ENCODE assay signal across 14 mouse cellular contexts in the genomic region with DNA sequence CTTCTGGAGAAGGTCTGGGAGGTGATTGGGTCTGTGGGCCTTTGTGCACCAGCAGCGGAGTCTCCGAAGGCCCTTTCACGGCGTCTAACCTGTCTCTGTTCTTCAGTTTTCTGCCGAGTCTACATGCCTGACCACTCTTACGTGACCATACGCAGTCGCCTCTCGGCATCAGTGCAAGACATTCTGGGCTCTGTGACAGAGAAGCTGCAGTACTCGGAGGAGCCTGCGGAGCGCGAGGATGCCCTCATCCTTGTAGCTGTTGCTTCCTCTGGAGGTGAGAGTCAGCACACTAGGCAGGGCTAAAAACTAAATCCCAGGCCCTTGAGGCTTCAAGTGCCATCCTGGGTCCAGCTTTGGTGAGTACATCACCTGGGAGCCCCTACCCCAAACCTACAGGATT. TPM values are rescaled to one million over a fixed set of nuclear protein-coding genes. Genes with fewer than 3 reads are reported as not detected.
DNase-seq lines count a peak whose midpoint lies in the region; ATAC-seq and TF ChIP-seq lines count a peak whose summit lies in the region.
"Had no signal": no experiment of that assay in that cellular context is flagged by ENCODE, and none has a peak within 500 bp of the region (broad histone marks: within the 10 kb centered on the region; RNA-seq: fewer than 3 reads in every experiment).

No protein-coding gene starts in this region.

- no peak for TF ChIP-seq EP300 in ES-Bruce4 (IDR thresholded peaks at IDR 0.05; ENCODE audit: insufficient read depth, low read depth, low read length)

- 42% methylated on average over 13 of the region's 13 CpGs for WGBS in kidney, postnatal 0 days

- no peak overlapping the region for H3K4me2 ChIP-seq in kidney, postnatal 0 days (ENCODE audit: low read length)
- H3K4me2 ChIP-seq: limb, embryonic 15.5 days; neural tube, embryonic 15.5 days had no signal

- peak; percentile 73; the same call in 1 of the 2 replicates for ATAC-seq in kidney, postnatal 0 days (replicated peaks; ENCODE audit: low FRiP score, low read depth)
- ATAC-seq: activated CD4-positive, CD25-positive, alpha-beta regulatory T cell, adult 4 months had no signal

- TF ChIP-seq CTCF in kidney, postnatal 0 days (IDR thresholded peaks at IDR 0.05; ENCODE audit: low read depth): peak; percentile 40; the same call in 1 of the 2 replicates
- TF ChIP-seq CTCF in E14TG2a.4 (conservative IDR thresholded peaks at IDR 0.05; ENCODE audit: low read length) (peak; percentile 10; the same call in 1 of the 2 replicates), ES-Bruce4 (IDR thresholded peaks at IDR 0.05; ENCODE audit: low read depth, low read length) (no peak)

- H3K36me3 ChIP-seq in kidney, postnatal 0 days (ENCODE audit: insufficient read depth, low read length): no peaks in the 10 kb centered on the region
- H3K36me3 ChIP-seq in E14TG2a.4 (ENCODE audit: insufficient read depth, low read length): no peaks in the 10 kb centered on the region
- no peaks in the 10 kb centered on the region for H3K36me3 ChIP-seq in ES-Bruce4 (ENCODE audit: control insufficient read depth, insufficient read depth, low read length, poor library complexity, severe bottlenecking)

- DNase-seq in kidney, postnatal 0 days (ENCODE audit: low spot score): peak; percentile 49
- DNase-seq in kidney, adult 18-20 months: no peak
- DNase-seq in cerebellum, postnatal 25 days: peak; percentile 74 to 80
- DNase-seq in spleen, postnatal 4 days (ENCODE audit: low spot score in 2 of 2): no peak
- DNase-seq in gastrocnemius, adult 18-20 months (ENCODE audit: low spot score): no peak
- DNase-seq: heart, adult 18-20 months; heart, postnatal 36 days; kidney, adult 2 months; right cerebral cortex, postnatal 14 days had no signal

- H3K27ac ChIP-seq in kidney, postnatal 0 days: no peak overlapping the region
- no peak overlapping the region for H3K27ac ChIP-seq in ES-Bruce4 (ENCODE audit: insufficient read depth, low read length)
- H3K27ac ChIP-seq: limb, embryonic 15.5 days; neural tube, embryonic 15.5 days had no signal

- no peak overlapping the region for H3K4me3 ChIP-seq in kidney, postnatal 0 days (replicated peaks; ENCODE audit: low read depth, low read length)
- H3K4me3 ChIP-seq in E14TG2a.4 (replicated peaks; ENCODE audit: low read length): peak overlapping the region; percentile 48
- 0 out of 2 replicates have a peak overlapping the region, but pooled peaks have one; percentile 9 for H3K4me3 ChIP-seq in ES-Bruce4 (ENCODE audit: low read depth, low read length)
- H3K4me3 ChIP-seq: limb, embryonic 15.5 days; neural tube, embryonic 15.5 days had no signal

- H3K9ac ChIP-seq in kidney, postnatal 0 days (ENCODE audit: low read depth, low read length): no peak overlapping the region
- H3K9ac ChIP-seq in ES-Bruce4 (ENCODE audit: low read depth, poor library complexity, severe bottlenecking): no peak overlapping the region
- H3K9ac ChIP-seq: limb, embryonic 15.5 days; neural tube, embryonic 15.5 days had no signal

- H3K27me3 ChIP-seq in kidney, postnatal 0 days (ENCODE audit: insufficient read depth, low read length): no peaks in the 10 kb centered on the region
- H3K27me3 ChIP-seq in E14TG2a.4 (ENCODE audit: insufficient read depth, low read length): peaks cover 61% of the 10 kb centered on the region
- H3K27me3 ChIP-seq in ES-Bruce4 (ENCODE audit: control insufficient read depth, insufficient read depth, low read length, poor library complexity, severe bottlenecking): no peaks in the 10 kb centered on the region
- H3K27me3 ChIP-seq: limb, embryonic 15.5 days; neural tube, embryonic 15.5 days had no signal

- H3K9me3 ChIP-seq in kidney, postnatal 0 days (replicated peaks; ENCODE audit: low read length): no peaks in the 10 kb centered on the region
- H3K9me3 ChIP-seq in E14TG2a.4 (ENCODE audit: low read length): no peaks in the 10 kb centered on the region
- H3K9me3 ChIP-seq in ES-Bruce4 (replicated peaks; ENCODE audit: control insufficient read depth, insufficient read depth, low read length, poor library complexity, severe bottlenecking): no peaks in the 10 kb centered on the region
- H3K9me3 ChIP-seq: limb, embryonic 15.5 days; neural tube, embryonic 15.5 days had no signal

- no peak for TF ChIP-seq POLR2A in ES-Bruce4 (IDR thresholded peaks at IDR 0.05; ENCODE audit: insufficient read depth, low read length)

- H3K4me1 ChIP-seq in kidney, postnatal 0 days (replicated peaks; ENCODE audit: insufficient read depth, low read length): 0 out of 2 replicates have a peak, but pooled peaks cover 5% of the 10 kb centered on the region
- H3K4me1 ChIP-seq in E14TG2a.4 (replicated peaks; ENCODE audit: low read depth, low read length): peaks cover 45% of the 10 kb centered on the region
- peaks cover 3% of the 10 kb centered on the region for H3K4me1 ChIP-seq in ES-Bruce4 (ENCODE audit: control insufficient read depth, insufficient read depth, low read length)

RNA-seq across cellular contexts. Expression of gene Rapgefl1, which starts 9.4 kb away (rescaled TPM):
- 0.77 and 1.0 TPM in 2 replicates for polyA plus RNA-seq in kidney, postnatal 0 days (2015; fragmentation: Nextera tagmentation; extraction: Ambion mirVana)
- polyA plus RNA-seq in ES-Bruce4 (2011; ENCODE audit: insufficient read depth, insufficient read length, low read depth, missing spikeins): 3.5 and 4.0 TPM in 2 replicates
- under 1 TPM; 0.09 to 0.14 TPM for total RNA-seq in gastrocnemius, adult 18-20 months (2021)

RNA-seq across cellular contexts. Expression of gene Wipf2, which starts 17.4 kb away (rescaled TPM):
- polyA plus RNA-seq in kidney, postnatal 0 days (2015; fragmentation: Nextera tagmentation; extraction: Ambion mirVana): 3.4 and 3.5 TPM in 2 replicates
- 36.5 and 40.3 TPM in 2 replicates for polyA plus RNA-seq in ES-Bruce4 (2011; ENCODE audit: insufficient read depth, insufficient read length, low read depth, missing spikeins)
- total RNA-seq in gastrocnemius, adult 18-20 months (2021): 1 to 10 TPM; 5.5 to 5.7 TPM

RNA-seq across cellular contexts. Expression of gene Casc3, which starts 41.3 kb away (rescaled TPM):
- 24.6 and 25.7 TPM in 2 replicates for polyA plus RNA-seq in kidney, postnatal 0 days (2015; fragmentation: Nextera tagmentation; extraction: Ambion mirVana)
- 55.0 and 57.7 TPM in 2 replicates for polyA plus RNA-seq in ES-Bruce4 (2011; ENCODE audit: insufficient read depth, insufficient read length, low read depth, missing spikeins)
- total RNA-seq in gastrocnemius, adult 18-20 months (2021): 10 to 100 TPM; 14.0 to 15.6 TPM

RNA-seq across cellular contexts. Expression of gene Msl1, which starts 50.7 kb away (rescaled TPM):
- polyA plus RNA-seq in kidney, postnatal 0 days (2015; fragmentation: Nextera tagmentation; extraction: Ambion mirVana): 17.8 and 19.3 TPM in 2 replicates
- 68.7 and 69.1 TPM in 2 replicates for polyA plus RNA-seq in ES-Bruce4 (2011; ENCODE audit: insufficient read depth, insufficient read length, low read depth, missing spikeins)
- 10 to 100 TPM; 50.5 to 56.4 TPM for total RNA-seq in gastrocnemius, adult 18-20 months (2021)

Comparison
In these comparisons a context has a peak if more than half of its experiments do, and no peak if none do; other contexts are left out.
1. DNase-seq: peak in kidney, postnatal 0 days (single experiment) and cerebellum, postnatal 25 days (2 of 2); none in kidney, adult 18-20 months (single experiment), spleen, postnatal 4 days (0 of 2) and gastrocnemius, adult 18-20 months (single experiment).